Mouse (Mus musculus) midbrain, embryonic 11.5 days (tissue): Measurements from ENCODE around the gene Olfr1061. TPM values are rescaled to one million over a fixed set of nuclear protein-coding genes. Genes with fewer than 3 reads are reported as not detected.
"Not testable (repeated sequence)": the region's sequence is repeated elsewhere in the genome, so short reads cannot be mapped to it uniquely, and the experiment has no call there.

Experiments used
- ATAC-seq: fragments of 200-750 bp; cut with Nextera tagmentation; 2 replicates; pipeline ENCODE4 v1.8.0; 2017; ENCODE audit warnings: moderate TSS enrichment, moderate library complexity; ENCODE audit not compliant: low FRiP score
- DNase-seq: peaks from one replicate; pipeline ENCODE4 v3.0.0; 2015; ENCODE audit warnings: low spot score; ENCODE audit errors: missing footprints
- H3K27ac ChIP-seq: fragments of 300-500 bp; sonication (generic); 2 replicates; pipeline ENCODE4 v1.5.1; 2014; ENCODE audit warnings: low read depth, low read length
- H3K27me3 ChIP-seq: fragments of 300-500 bp; sonication (generic); 2 replicates; pipeline ENCODE4 v1.6.1; 2014; ENCODE audit warnings: mild to moderate bottlenecking, low read length, moderate library complexity, mixed read lengths; ENCODE audit not compliant: control insufficient read depth, insufficient read depth
- H3K36me3 ChIP-seq: fragments of 300-500 bp; sonication (generic); 2 replicates; pipeline ENCODE4 v1.6.1; 2014; ENCODE audit warnings: mild to moderate bottlenecking, low read length, moderate library complexity, mixed read lengths; ENCODE audit not compliant: control insufficient read depth, insufficient read depth
- H3K4me1 ChIP-seq: fragments of 300-500 bp; sonication (generic); 2 replicates; pipeline ENCODE4 v1.6.1; 2014; ENCODE audit warnings: low read length; ENCODE audit not compliant: control insufficient read depth, insufficient read depth
- H3K4me2 ChIP-seq: fragments of 300-500 bp; sonication (generic); 2 replicates; pipeline ENCODE4 v1.6.1; 2014; ENCODE audit warnings: mild to moderate bottlenecking, moderate library complexity
- H3K4me3 ChIP-seq: fragments of 300-500 bp; sonication (generic); 2 replicates; pipeline ENCODE4 v1.5.1; 2014; ENCODE audit warnings: low read depth, low read length
- H3K9ac ChIP-seq: fragments of 300-500 bp; sonication (generic); 2 replicates; pipeline ENCODE4 v1.6.1; 2014; ENCODE audit warnings: low read length
- H3K9me3 ChIP-seq: fragments of 300-500 bp; sonication (generic); 2 replicates; pipeline ENCODE4 v1.6.1; 2016; ENCODE audit warnings: low read length; ENCODE audit not compliant: control insufficient read depth
- WGBS: fragments of 180-500 bp; shearing (Covaris S2); extraction: QIAGEN DNeasy Blood & Tissue Kit; methylation state at CpG from one replicate; pipeline ENCODE4 v1.1.7; 2014; 5-methylcytosine and 5-hydroxymethylcytosine counted together
- polyA plus RNA-seq: library from polyadenylated mRNA; unstranded; fragments of >200 nt; fragmentation: Nextera tagmentation; extraction: Ambion mirVana; gene quantifications from 2 replicates; pipeline ENCODE4 v1.2.1, GENCODE M21; 2014

Olfr1061 gene
- polyA plus RNA-seq, 1 experiment from 2014 or later = not detected

DNA sequence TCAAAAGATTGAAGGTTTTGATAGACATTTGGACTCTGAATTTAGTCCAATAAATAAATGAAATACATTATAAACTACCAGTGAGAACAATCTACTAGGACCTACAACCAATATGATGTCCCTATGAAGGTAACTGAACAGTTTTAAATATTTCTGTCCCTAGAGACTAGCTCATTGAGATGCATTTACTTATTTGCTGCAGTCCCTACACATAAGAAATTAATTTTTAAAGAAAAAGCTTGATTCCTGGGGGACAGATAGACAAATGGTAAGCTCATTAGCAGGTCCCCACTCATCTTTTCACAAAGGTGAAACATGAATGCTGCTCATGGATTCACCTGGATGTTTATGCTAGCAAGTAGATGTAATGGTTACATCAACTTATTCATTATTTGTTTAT, 35.6 kb downstream of the Olfr1061 start, which contains the start of gene Olfr1057:
Gene Olfr1057, minus strand, starts transcription at position 101 of the 400 bp plus-strand sequence.
- no peaks in the 10 kb centered on the region for H3K27me3 ChIP-seq
- no peak within 1 kb of the TSS for H3K4me2 ChIP-seq
- no peaks in the 10 kb centered on the region for H3K4me1 ChIP-seq
- no peak for ATAC-seq
- no peaks in the 10 kb centered on the region for H3K9me3 ChIP-seq
- no peak within 1 kb of the TSS for H3K4me3 ChIP-seq
- no peak for DNase-seq
- H3K9ac ChIP-seq = no peak within 1 kb of the TSS
- H3K27ac ChIP-seq = no peak within 1 kb of the TSS
- no peaks in the 10 kb centered on the region for H3K36me3 ChIP-seq

DNA sequence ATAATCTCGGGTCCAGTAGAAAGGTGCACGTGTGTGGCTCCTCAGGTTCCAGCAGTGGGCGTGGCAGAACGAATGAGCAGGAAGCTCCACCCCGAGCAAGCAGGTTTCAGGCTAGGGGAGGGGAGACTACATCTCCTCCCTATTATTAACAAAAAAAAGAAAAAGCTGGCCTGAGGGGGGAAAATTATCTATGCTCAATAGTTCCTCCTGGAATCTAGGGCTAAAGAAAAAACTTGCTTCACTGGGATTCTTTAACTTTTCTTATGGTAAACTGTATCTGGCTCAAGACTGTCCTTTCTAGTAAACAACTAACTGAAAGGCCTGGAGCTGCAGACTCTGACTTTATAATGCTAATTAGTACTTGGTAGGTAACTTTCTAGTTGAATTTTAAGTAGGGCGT, 47.5 kb downstream of the Olfr1061 start:
- H3K9me3 ChIP-seq, DNase-seq, H3K4me1 ChIP-seq, H3K4me2 ChIP-seq, ATAC-seq, H3K27ac ChIP-seq, H3K4me3 ChIP-seq, H3K27me3 ChIP-seq, H3K36me3 ChIP-seq, H3K9ac ChIP-seq: not testable (repeated sequence)
- WGBS = no CpG with 5 or more reads among the region's 6 CpGs

Other genes with a start within 250 kb of the Olfr1061 start
- gene Olfr1043, start 246.5 kb downstream of the Olfr1061 start, polyA plus RNA-seq = not detected in 2 replicates
- gene Olfr1044, start 236.2 kb downstream of the Olfr1061 start, polyA plus RNA-seq = not detected in 2 replicates
- not detected in 2 replicates for gene Olfr52, start 228.4 kb downstream of the Olfr1061 start, polyA plus RNA-seq
- not detected in 2 replicates for gene Olfr1045, start 211.0 kb downstream of the Olfr1061 start, polyA plus RNA-seq
- gene Olfr1046, start 194.7 kb downstream of the Olfr1061 start, polyA plus RNA-seq = not detected in 2 replicates
- gene Olfr1047, start 182.6 kb downstream of the Olfr1061 start, polyA plus RNA-seq = not detected in 2 replicates
- not detected in 2 replicates for gene Olfr1048, start 173.8 kb downstream of the Olfr1061 start, polyA plus RNA-seq
- gene Olfr1049, start 155.7 kb downstream of the Olfr1061 start, polyA plus RNA-seq = not detected in 2 replicates
- gene Olfr1051, start 135.0 kb downstream of the Olfr1061 start, polyA plus RNA-seq = not detected in 2 replicates
- gene Olfr1052, start 121.6 kb downstream of the Olfr1061 start, polyA plus RNA-seq = not detected in 2 replicates
- gene Olfr1053, start 98.8 kb downstream of the Olfr1061 start, polyA plus RNA-seq = not detected in 2 replicates
- not detected in 2 replicates for gene Olfr1054, start 78.6 kb downstream of the Olfr1061 start, polyA plus RNA-seq
- not detected in 2 replicates for gene Olfr1055, start 63.8 kb downstream of the Olfr1061 start, polyA plus RNA-seq
- gene Olfr1056, start 51.6 kb downstream of the Olfr1061 start, polyA plus RNA-seq = not detected in 2 replicates
- gene Olfr1057, start 35.7 kb downstream of the Olfr1061 start, polyA plus RNA-seq = not detected in 2 replicates
- not detected in 2 replicates for gene Olfr1058, start 25.5 kb downstream of the Olfr1061 start, polyA plus RNA-seq
- gene Olfr1062, start 12.7 kb upstream of the Olfr1061 start, polyA plus RNA-seq = not detected in 2 replicates
- gene Olfr1065, start 36.5 kb upstream of the Olfr1061 start, polyA plus RNA-seq = not detected in 2 replicates
- not detected in 2 replicates for gene Olfr1066, start 42.2 kb upstream of the Olfr1061 start, polyA plus RNA-seq
- not detected in 2 replicates for gene Olfr228, start 73.3 kb upstream of the Olfr1061 start, polyA plus RNA-seq
- not detected in 2 replicates for gene Olfr1076, start 94.4 kb upstream of the Olfr1061 start, polyA plus RNA-seq
- gene Olfr1079, start 128.4 kb upstream of the Olfr1061 start, polyA plus RNA-seq = not detected in 2 replicates
- not detected in 2 replicates for gene Olfr1080, start 144.2 kb upstream of the Olfr1061 start, polyA plus RNA-seq
- not detected in 2 replicates for gene Olfr1082, start 184.9 kb upstream of the Olfr1061 start, polyA plus RNA-seq
- gene Olfr1084, start 225.7 kb upstream of the Olfr1061 start, polyA plus RNA-seq = not detected in 2 replicates
- not detected in 2 replicates for gene Olfr1085, start 248.0 kb upstream of the Olfr1061 start, polyA plus RNA-seq